Mouse (Mus musculus): Measurements from ENCODE around the gene 4930404H24Rik. TPM values are rescaled to one million over a fixed set of nuclear protein-coding genes. Genes with fewer than 3 reads are reported as not detected.

The 4930404H24Rik gene
- polyA plus RNA-seq, 1 experiment from 2014 or later: not detected

GRCm38 (mm10) chr2:153507969-153508368 is 15.4 kb downstream of the 4930404H24Rik start:
- DNase-seq (ENCODE audit: low read depth, low spot score): no peak
- ChIA-PET CTCF (no interaction called here), POLR2A (interaction anchor here (0.6 kb wide), 1 partner anchor 646 kb away, joined by 3 read pairs; no protein-coding TSS in a partner anchor)
- no peaks in the 10 kb centered on the region for H3K27me3 ChIP-seq
- in situ Hi-C loops (cut with MboI; ENCODE audit: low pct_unique_long_range_greater_than_20kb): no loop called here
- no peak for TF ChIP-seq CTCF (IDR thresholded peaks at IDR 0.05)
- no peak for ATAC-seq

GRCm38 (mm10) chr2:153508405-153508804 is 15.8 kb downstream of the 4930404H24Rik start:
- DNase-seq (ENCODE audit: low read depth, low spot score) (no peak), ATAC-seq (no peak)
- ChIA-PET CTCF (no interaction called here), POLR2A (interaction anchor here (0.6 kb wide), 1 partner anchor 647 kb away, joined by 3 read pairs; no protein-coding TSS in a partner anchor)
- TF ChIP-seq CTCF (IDR thresholded peaks at IDR 0.05): no peak
- no peaks in the 10 kb centered on the region for H3K27me3 ChIP-seq
- in situ Hi-C loops (cut with MboI; ENCODE audit: low pct_unique_long_range_greater_than_20kb): no loop called here

DNA sequence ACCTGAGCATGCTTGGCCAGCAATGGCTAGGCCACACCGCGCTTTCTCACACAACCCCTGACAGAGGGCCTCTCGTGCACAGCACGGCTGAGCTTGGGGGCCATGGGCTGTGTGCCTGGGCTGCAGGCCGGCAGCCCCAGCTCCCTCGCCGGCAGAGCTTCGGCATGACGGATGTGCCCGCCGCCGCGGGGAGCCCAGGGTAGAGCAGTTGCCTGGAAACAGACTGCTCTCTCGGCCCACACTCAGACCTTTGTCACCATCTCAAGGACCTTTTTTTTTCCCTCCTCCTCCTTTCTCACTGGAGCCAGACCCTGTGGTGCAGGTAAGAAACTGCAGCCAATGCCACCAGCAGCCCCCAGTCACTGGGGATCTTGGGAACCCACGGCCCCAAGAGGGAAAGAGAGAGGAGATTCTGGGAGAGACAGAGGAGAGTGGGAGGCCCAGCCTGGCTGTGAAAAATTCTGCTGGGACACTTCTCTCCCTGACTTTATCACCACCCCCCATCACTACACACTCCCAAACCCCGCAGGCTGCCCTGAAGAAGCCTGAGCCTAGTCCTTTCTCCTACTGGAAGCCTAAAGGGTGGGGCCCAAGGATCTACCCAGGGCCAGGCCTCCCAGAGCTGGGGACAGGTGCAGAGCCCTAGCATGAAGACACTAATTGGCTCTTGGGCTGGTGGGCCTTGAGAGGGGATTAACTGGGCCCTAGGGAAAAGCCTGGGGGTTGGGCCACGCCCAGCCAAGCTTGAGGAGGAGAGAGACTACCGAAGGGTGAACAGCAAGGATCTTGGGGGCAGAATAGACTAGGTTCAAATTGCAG is 16.8 kb downstream of the 4930404H24Rik start:
- DNase-seq (ENCODE audit: low read depth, low spot score): no peak
- no peak for TF ChIP-seq CTCF (IDR thresholded peaks at IDR 0.05)
- ATAC-seq: no peak
- H3K27me3 ChIP-seq: no peaks in the 10 kb centered on the region
- in situ Hi-C loops (cut with MboI; ENCODE audit: low pct_unique_long_range_greater_than_20kb): no loop called here
- ChIA-PET CTCF (no interaction called here), POLR2A (no interaction called here)

- TF ChIP-seq CTCF (IDR thresholded peaks at IDR 0.05): no peak
- ChIA-PET CTCF (no interaction called here), POLR2A (no interaction called here)
- DNase-seq (ENCODE audit: low read depth, low spot score): no peak
- in situ Hi-C loops (cut with MboI; ENCODE audit: low pct_unique_long_range_greater_than_20kb): no loop called here
- no peaks in the 10 kb centered on the region for H3K27me3 ChIP-seq
- no peak for ATAC-seq
These were observed 17.5 kb downstream of the 4930404H24Rik start for GRCm38 (mm10) chr2:153510136-153510535.

GRCm38 (mm10) chr2:153511562-153511961 is 19.0 kb downstream of the 4930404H24Rik start:
- H3K27me3 ChIP-seq: no peaks in the 10 kb centered on the region
- ChIA-PET CTCF (interaction anchor here (1.1 kb wide), 1 partner anchor 13 kb away, joined by 4 read pairs; no protein-coding TSS in a partner anchor), POLR2A (no interaction called here)
- DNase-seq (ENCODE audit: low read depth, low spot score) (no peak), ATAC-seq (no peak)
- no peak for TF ChIP-seq CTCF (IDR thresholded peaks at IDR 0.05)
- in situ Hi-C loops (cut with MboI; ENCODE audit: low pct_unique_long_range_greater_than_20kb): no loop called here

DNA sequence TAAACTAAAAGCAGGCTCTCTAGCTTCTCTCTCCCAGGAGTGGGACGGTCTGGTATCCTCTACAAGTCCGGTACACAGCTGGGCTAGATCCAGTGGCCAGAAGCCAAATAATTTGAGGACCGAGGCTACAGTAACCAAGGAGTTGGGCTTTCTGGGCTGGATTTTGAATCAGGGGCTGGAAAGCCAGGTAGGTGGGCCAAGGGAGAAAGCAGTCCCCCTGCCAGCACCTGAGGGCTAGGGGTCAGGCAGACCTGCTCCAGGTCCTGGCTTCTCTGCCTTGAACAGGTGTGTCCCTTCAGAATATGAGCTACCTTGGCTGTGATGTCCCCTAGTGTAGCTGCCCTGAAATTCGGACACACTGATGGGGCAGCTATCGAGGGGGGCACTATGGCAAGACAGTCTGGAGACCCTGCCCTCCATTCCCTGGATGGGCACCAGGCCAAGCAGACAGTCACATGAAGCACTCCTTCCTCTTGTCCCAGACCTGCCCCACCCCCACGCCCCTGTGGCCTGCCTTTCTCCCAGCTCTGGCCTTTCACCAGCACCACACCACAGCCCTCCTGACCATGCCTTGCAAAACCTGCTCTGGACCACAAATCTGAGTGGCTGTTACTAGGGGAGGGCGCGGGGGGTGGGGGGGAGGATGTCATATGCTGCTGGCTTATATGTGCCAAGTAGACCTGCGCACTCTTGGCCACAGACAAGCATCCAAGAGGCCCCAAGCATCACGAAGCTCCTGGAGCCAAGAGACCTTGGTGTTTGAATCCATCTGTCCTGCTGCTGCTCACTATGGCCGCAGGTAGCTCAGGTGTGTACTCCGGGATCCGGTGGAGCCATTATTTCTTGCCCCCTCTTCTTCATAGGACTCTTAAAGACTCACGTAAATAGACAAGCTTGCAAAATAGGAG is 20.1 kb downstream of the 4930404H24Rik start:
- no peak for ATAC-seq

DNA sequence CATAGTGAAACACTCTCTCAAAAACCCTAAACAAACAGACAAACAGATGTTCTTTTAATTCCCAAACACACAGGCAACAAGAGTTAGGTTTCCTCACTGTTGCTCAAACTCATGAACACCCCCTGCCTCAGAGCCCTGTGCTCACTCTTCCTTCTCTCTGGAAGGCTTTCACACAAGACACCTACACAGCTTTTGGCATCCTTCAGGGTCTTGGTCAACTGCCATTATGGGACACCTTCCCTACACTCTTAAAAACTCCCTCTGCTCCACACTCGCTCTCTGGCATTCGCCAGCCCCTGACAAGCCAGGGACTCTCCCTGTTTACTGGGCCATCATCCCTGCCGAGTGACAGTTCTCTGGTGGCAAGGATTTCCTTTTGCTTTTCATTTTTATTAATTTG is 21.4 kb downstream of the 4930404H24Rik start:
- ChIA-PET CTCF (no interaction called here), POLR2A (no interaction called here)
- no peak for TF ChIP-seq CTCF (IDR thresholded peaks at IDR 0.05)
- DNase-seq (ENCODE audit: low read depth, low spot score) (no peak), ATAC-seq (no peak)
- no peaks in the 10 kb centered on the region for H3K27me3 ChIP-seq
- in situ Hi-C loops (cut with MboI; ENCODE audit: low pct_unique_long_range_greater_than_20kb): no loop called here

More for the DNA sequence above, 20.1 kb downstream of the 4930404H24Rik start:
- in situ Hi-C loops (cut with MboI; ENCODE audit: low pct_unique_long_range_greater_than_20kb): no loop called here
- no peak for DNase-seq (ENCODE audit: low read depth, low spot score)
- ChIA-PET CTCF (no interaction called here), POLR2A (interaction anchor here (0.6 kb wide), 2 partner anchors 72 to 271 kb away, joined by 4 to 7 read pairs; no protein-coding TSS in a partner anchor)
- TF ChIP-seq CTCF (IDR thresholded peaks at IDR 0.05): no peak
- H3K27me3 ChIP-seq: no peaks in the 10 kb centered on the region

DNA sequence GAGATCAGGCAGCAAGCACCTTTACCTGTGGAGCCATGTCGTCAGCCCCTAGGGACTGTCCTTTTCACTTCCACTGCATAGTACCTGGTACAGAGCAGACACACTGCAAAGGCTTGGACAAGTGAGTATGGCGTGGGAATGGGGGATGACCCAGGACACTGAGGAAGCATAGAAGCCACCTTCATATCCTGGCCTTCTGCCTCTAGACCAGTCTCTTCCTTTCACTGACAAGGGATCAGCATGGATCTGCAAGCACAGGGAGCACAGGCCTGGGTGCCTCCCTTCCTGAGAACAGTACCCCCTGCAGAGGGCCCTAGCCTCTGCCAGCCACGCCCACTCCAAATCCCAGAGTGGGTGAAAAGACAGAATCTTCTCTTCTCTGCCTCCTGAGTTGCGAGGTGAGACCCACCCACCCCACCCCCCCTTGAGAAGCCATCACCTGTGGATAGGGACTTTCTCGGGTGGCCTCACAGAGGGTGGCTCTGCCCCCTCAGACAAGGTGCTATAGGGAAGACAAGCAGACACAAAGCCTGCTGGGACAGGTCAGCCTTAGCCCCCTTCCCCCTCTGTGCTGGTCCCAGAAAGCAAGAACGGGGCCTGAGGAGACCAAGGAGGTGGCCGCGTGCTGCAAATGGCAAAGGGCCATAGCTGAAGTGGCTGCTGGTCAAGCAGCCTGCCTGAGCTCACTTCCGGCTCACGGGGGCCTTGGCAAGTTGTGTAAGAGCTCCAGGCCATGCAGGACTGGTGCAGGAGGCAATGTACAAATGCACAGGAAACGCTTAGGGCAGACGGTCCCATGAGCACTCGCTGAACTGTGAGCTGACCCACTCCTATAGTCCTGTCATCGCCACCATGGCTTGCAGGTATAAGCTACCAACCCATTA is 22.1 kb downstream of the 4930404H24Rik start:
- no peak for DNase-seq (ENCODE audit: low read depth, low spot score)
- POLR2A ChIA-PET: no interaction called here

DNA sequence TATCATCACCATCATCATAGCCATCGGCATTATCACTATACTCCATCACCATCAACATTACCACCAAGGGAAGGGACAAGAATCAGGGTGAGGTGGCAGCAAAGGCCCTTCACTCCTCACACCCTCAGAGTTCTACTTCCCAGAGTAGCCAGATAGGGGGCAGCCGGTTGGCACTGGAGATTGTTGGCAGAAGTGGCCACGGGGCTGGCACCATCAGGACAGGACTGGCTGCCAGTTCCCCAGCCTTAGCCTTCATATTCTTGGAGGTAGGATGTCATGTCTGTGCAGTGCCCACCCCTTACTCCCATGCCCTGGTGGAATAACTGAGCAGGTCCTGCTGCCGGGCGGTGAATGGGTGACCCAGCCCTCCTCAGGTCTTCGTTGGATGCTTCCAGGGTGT is 23.0 kb downstream of the 4930404H24Rik start:
- in situ Hi-C loops (cut with MboI; ENCODE audit: low pct_unique_long_range_greater_than_20kb): no loop called here
- DNase-seq (ENCODE audit: low read depth, low spot score): no peak
- ATAC-seq: no peak
- POLR2A ChIA-PET: no interaction called here
- CTCF ChIA-PET: interaction anchor here (0.9 to 1.2 kb wide), 2 partner anchors 16 to 48 kb away, joined by 3 to 4 read pairs; no protein-coding TSS in a partner anchor
- no peak for TF ChIP-seq CTCF (IDR thresholded peaks at IDR 0.05)
- no peaks in the 10 kb centered on the region for H3K27me3 ChIP-seq

More for the DNA sequence above, 22.1 kb downstream of the 4930404H24Rik start:
- CTCF ChIA-PET: interaction anchor here (0.9 kb wide), 1 partner anchor 15 kb away, joined by 4 read pairs; no protein-coding TSS in a partner anchor
- no peak for ATAC-seq
- no peak for TF ChIP-seq CTCF (IDR thresholded peaks at IDR 0.05)
- no peaks in the 10 kb centered on the region for H3K27me3 ChIP-seq
- in situ Hi-C loops (cut with MboI; ENCODE audit: low pct_unique_long_range_greater_than_20kb): no loop called here

DNA sequence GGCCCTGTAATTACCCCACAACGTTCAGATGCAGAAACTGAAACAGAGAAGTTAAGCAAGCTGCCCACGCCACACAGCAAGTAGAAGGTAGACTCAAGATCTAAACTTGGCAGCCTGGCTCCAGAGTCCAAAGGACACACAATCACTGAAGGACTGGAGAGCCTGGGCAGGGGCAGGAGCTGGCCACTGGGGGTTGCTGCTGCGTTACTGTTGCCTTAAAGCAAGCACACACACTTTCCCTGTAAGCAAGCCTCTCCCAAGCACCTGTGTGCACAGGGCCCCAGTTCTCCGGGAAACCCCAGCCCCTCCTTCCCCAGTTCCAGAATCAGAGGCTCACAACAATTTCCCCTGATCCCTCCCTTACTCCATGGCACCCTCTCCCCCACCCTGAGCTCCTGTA is 24.4 kb downstream of the 4930404H24Rik start:
- no peaks in the 10 kb centered on the region for H3K27me3 ChIP-seq
- ChIA-PET POLR2A (no interaction called here), CTCF (interaction anchor here (1.2 to 1.5 kb wide), 2 partner anchors 35 to 46 kb away, joined by 3 read pairs; no protein-coding TSS in a partner anchor)
- TF ChIP-seq CTCF (IDR thresholded peaks at IDR 0.05): no peak
- DNase-seq (ENCODE audit: low read depth, low spot score) (no peak), ATAC-seq (no peak)
- in situ Hi-C loops (cut with MboI; ENCODE audit: low pct_unique_long_range_greater_than_20kb): no loop called here
